Mouse (Mus musculus): ENCODE results near the gene Sspn.

Sspn gene

DNA sequence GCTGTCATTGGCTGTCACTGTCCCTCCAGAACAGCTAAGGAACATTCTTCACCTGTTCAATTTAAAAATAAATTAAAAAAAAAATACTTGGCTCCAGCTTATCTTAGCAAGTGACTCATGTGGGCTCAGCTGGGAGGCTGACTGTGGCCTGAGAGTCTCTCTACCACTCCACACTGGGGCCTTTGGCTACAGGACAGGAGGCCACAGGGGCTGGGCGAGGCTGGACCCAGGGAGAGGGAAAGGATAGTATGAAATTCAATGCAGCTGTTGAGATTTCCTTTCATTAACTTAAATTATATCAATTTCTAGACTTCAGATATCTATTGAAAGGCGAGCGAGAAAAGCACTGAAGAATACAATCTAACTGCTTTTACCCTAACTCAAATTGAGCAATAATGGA is 45.9 kb downstream of the Sspn start:
- no peak for DNase-seq

GRCm38 (mm10) chr6:145977771-145978450 is 46.5 kb downstream of the Sspn start:
- no peak for DNase-seq

DNA sequence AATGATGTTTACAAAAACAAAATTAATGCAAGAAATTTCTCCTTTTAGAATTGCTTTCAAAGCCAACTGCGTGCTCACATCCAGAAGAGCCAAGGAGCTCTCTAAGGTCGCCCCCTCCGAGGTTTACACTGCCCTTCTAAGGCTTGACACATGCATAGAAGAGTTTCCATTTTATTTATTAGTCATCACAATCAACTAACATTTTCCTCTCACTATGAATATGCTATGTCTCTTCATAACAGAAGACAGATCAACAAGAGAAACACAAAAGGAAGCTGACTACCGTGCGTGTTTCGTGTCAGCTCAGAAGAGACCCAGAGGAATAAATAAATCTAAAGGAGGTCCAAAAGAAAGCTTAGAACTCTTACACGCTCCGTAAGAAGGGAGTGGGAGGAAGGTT is 49.6 kb downstream of the Sspn start:
- DNase-seq = no peak

GRCm38 (mm10) chr6:145982335-145982734 is 50.9 kb downstream of the Sspn start:
- no peak for DNase-seq

GRCm38 (mm10) chr6:145990578-145990977 is 59.1 kb downstream of the Sspn start:
- DNase-seq = no peak

- no peak for DNase-seq
Measured at GRCm38 (mm10) chr6:145992526-145992925, 61.1 kb downstream of the Sspn start.

DNA sequence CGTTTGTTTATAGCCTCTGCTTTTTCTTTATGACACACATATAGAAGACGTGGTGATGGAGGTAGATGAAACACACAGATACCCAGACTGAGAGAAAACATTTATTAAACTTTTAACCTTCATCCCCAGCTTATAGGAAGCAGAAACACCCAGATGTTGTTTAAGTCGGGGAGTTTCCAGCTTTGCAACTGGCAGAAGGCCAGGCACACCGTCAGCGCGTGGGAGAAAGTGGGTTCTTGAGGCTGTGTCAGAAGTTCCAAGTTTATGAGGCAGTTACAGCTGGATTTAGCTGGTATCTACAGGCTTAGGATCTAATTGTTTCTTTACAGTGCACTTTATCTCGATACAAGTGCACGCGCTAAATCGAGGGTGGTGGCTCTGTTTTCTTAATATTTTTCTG is 61.5 kb downstream of the Sspn start:
- DNase-seq = no peak

DNA sequence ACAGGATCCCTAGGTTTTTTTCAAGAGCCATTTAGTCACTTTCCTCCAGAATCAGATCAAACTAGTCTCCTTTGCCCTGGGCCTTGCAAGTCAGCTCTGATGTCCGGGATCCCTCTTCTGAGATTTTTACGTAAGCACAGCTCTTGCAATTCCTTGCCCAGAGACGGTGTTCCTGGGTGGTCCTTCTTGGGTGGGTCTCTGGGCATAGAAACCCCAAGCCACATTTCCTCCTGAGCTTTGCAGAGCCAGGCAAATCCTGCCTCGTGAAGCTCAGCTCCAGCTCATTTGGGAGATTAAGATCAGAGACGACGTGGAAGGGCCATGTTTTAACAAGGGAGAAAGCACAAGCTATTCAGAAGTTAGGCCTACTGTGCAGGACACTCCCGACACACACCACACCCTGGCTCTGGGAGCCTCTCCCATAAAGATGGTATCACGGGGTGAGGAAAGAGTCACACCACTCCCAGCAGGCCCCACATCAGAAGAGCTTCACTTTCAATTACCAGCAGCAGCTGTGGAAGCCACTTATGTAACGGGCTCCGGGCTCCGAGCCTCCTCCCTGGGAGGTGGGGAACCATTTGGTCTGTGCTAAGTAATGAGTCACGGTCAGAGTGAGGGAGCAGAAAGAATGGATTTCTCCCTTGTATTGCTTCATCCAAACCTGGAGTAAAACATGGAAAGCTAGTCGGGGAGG is 67.0 kb downstream of the Sspn start:
- DNase-seq = peak; percentile 21 to 37

DNA sequence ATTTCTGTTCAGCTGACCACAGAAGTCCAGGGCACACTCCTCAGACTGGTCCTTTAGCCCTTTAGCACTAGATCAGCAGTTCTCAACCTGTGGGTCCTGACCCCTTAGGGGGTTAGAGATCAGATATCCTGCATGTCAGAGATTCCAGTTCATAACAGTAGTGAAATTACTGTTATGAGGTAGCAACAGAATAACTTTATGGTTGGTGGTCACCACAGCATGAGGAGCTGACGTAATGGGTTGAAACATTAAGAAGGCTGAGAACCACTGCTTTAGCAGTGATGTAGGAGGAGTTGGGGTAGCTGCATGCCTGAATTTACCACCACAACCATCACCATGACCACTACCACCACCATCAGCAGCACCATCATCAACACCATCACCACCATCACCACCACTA is 69.3 kb downstream of the Sspn start:
- DNase-seq = no peak

- no peak for DNase-seq
Measured at GRCm38 (mm10) chr6:146001396-146002191, 70.2 kb downstream of the Sspn start.

GRCm38 (mm10) chr6:146004174-146004601 is 72.7 kb downstream of the Sspn start:
- DNase-seq = no peak

DNA sequence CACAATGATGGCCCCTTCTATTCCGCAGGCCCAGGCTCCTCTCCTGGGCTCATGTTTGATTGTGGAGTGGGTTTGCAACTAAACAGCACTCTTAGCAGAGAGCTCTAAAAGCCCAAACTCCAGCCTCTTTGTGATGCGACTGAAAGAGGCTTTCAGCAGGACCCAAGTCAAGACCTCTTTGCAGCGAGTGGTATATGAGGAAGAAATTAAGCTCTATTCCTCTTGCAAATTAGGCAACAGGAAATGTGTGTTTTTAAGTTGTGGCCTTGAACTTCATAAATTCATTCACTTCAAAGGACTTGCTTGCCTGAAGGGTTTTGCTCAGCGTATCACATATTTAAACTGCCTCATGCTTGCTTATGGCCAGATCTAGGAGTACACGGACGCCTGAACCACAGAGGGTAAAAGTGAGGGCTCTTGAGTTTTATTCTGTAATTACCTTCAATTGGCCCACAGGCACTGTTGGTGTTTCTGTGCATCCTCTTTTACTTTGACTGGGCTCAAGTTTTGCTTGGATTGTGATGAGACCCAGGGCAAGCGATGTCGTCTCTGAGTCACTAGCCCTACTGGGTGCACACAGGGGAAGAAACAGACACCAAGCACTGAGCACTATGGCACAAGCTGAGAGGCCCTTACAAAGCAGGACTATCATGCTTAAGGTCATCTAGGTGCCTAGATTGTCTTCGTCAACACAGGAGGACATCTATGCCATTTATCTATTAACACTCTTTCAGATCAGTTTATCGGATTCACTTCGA is 73.9 kb downstream of the Sspn start:
- DNase-seq = no peak

DNA sequence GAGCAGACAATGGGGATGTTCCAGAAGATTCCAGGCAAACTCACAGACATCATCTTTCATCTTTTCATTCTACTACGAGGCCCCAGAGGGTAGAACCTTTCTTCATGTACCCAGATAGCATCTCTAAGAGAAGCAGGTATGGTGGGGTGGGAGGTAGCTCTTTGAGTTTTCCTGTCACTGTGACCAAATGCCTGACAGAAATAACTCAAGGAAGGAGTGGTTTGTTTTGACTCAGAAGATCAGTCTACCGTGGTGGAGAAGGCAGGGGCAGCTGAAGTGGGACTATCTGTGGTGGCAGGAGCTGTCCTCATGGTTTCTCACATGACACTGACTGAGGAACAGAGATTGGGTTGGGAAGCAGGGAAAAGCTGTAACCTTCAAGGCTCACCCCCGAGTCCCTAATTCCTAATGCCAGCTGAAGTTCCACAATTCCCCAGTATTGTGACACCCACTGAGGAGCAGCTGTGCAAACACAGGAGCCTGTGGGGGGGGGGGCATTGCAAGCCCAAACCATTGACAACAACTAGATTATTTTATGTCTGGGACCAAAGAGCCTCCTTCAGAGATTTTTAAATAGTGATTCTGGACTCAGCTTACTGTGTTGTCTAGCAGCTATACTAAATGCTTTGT is 74.6 kb downstream of the Sspn start:
- DNase-seq = no peak

DNA sequence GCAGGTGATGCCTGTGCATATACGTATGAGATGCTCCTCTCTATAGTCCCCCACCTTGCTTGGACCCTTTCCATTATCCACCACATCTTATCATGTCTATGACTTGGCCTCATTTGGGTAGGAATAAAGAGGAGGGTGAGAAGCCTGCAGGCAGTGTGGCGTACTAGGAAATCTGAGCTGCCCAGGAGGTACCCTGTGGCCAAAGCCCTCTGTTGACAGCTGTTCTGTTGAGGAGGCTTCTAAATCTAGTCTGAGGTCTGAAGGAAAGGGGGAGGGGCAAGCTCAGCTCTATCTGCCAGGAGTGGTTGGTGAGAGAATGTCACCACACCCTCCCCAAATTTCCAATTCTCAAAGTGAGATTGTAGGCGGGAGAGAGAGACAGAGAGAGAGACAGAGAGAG is 75.3 kb downstream of the Sspn start:
- no peak for DNase-seq

DNA sequence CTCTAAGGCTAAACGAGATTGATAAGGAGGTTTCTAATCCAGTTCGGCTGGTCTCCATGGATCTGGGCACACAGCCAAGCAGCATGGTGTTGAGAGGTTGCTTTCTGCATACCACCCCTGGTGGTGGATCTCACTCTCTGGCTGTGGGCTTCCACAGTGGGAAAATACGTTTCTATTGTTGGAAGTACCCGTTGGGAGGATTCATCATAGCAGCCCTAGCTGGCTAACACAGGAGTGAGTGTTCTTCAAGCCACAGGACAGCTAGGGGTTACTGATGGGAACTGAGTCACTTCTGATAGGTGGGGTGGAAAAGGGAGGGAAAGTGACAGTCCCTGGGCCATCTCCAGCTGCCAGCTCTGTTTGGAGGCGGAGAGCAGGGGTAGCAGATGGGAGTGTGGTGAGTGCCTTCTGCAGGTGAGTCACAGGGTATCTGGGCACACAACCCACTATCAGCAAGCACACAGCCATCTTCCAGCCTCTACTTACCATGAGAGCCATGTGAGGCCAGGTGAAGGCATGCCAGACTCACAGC is 77.1 kb downstream of the Sspn start:
- peak; percentile 57 to 68 for DNase-seq

DNA sequence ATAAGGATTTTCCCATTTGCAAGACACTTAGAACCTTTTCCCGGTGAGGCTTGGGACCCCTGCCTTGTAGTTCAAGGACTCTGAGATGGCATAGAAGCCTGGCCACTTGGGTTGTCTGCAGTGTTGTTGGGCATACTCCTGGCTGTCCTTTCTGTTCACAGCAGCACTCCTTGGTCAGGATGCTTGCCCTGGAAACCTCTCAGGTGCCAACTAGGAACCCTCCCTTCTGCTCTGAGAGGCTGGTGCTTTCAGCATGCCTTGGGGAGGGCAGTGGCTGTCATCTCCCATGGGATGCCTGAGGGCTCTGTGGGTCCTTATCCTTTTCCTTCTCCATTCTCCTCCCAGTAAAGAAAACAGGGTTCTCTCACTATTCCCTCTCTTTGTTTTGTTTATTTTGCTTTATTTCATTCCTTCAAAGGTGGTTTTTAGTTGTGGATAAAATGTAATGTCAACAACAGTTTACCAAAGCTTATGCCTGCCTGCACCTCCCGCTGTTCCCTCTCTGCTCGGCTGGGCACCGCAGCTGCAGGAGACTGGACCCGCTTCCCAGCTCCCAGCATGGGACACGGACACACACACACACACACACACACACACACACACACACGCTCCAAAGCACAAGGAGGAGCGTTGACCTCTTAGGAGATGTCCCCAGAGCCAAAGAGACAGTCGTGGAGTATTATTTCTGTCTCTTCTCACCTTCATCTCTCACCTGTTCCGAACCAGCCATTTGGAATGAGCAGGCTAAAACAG is 77.9 kb downstream of the Sspn start:
- peak; percentile 32 to 43 for DNase-seq

DNA sequence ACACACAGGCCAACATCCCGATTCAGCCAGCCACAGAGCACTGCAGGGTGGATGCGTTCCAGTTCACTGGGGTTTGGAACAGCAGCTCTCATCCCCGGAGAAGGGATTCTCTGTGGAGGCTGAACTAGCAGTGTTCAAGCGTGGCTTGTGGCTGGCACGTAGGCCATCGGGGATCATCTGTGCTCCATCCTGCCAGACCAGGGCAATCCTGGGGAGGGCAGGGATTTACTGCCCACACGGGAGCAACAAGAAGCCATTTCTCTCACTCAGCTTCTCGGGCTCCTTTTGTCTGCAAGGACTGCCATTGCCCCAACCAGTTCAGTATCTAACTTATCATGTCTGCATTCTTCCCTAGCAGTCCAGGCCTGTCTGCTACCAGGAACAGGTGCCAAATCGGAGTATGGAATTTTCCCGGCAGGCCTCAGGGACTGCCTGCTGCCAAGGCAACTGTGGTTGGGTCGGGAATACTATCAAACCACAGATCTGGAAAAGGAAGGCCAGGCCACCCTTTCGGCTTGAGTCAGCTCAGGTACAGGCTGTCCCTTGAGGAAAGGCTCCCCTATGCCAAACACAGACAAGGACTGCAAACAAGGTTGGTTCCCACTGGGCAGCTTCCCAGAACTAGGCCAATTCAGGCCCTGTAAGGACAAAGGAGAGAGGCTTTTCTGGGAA is 78.8 kb downstream of the Sspn start:
- peak; percentile 56 to 59 for DNase-seq

DNA sequence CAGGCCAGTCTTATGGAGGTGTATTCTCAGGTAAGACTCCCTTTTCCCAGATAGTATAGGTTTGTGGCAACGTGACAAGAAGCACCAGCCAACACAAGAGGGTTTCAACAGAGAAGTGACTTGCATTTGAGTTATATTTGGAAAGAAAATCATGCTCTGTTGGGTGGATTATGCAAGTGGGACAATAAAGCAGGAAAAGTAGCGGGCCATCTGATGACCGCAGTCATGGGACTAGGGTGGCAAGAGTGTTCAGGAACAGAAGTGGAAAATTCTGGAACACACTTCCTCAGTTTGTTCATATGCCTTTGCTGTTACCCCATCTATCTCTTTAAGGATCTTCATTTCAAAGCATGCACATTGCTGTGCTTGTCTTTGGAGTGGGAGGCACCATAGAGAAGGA is 82.9 kb downstream of the Sspn start:
- no peak for DNase-seq
